Mouse (Mus musculus) right cerebral cortex, adult 18-20 months (tissue): ENCODE measurements around the gene Zmynd19.
"Not testable (repeated sequence)": the region's sequence is repeated elsewhere in the genome, so short reads cannot be mapped to it uniquely, and the experiment has no call there.

Source experiments
- DNase-seq: peaks from one replicate; pipeline ENCODE4 v3.0.0; 2022; ENCODE audit warnings: mixed read lengths

The Zmynd19 gene

GRCm38 (mm10) chr2:24944304-24944703, 5.3 kb upstream of the Zmynd19 start:
- not testable (repeated sequence) for DNase-seq

GRCm38 (mm10) chr2:24950189-24950535, 570 bp downstream of the Zmynd19 start:
- no peak for DNase-seq

GRCm38 (mm10) chr2:24952537-24953055, 3.0 kb downstream of the Zmynd19 start:
- DNase-seq, result no peak

GRCm38 (mm10) chr2:24960910-24961309, 11.3 kb downstream of the Zmynd19 start:
- no peak for DNase-seq

GRCm38 (mm10) chr2:24962304-24963000, 12.9 kb downstream of the Zmynd19 start, which contains the start of gene Dph7:
Gene Dph7 (plus strand): TSS chr2:24962400.
- peak; percentile 92 for DNase-seq

- DNase-seq, result no peak
Measured at GRCm38 (mm10) chr2:24970386-24970785, 20.8 kb downstream of the Zmynd19 start.

- DNase-seq, result not testable (repeated sequence)
Measured at GRCm38 (mm10) chr2:24974452-24974851, 24.9 kb downstream of the Zmynd19 start.

GRCm38 (mm10) chr2:24974906-24975703, 25.5 kb downstream of the Zmynd19 start, which contains the start of gene Mrpl41:
Gene Mrpl41 (minus strand): TSS chr2:24975098.
- peak; percentile 99 for DNase-seq

- DNase-seq, result peak; percentile 81
Measured at GRCm38 (mm10) chr2:24975704-24976297, 26.2 kb downstream of the Zmynd19 start, which contains the start of gene Pnpla7. Gene Pnpla7 (plus strand): TSS chr2:24976033.

GRCm38 (mm10) chr2:24976960-24977359, 27.4 kb downstream of the Zmynd19 start:
- DNase-seq, result no peak

- no peak for DNase-seq
Measured at GRCm38 (mm10) chr2:24987762-24988161, 38.2 kb downstream of the Zmynd19 start.

GRCm38 (mm10) chr2:24995332-24995731, 45.7 kb downstream of the Zmynd19 start:
- peak; percentile 42 for DNase-seq

GRCm38 (mm10) chr2:24996471-24996870, 46.9 kb downstream of the Zmynd19 start:
- no peak for DNase-seq

- no peak for DNase-seq
Measured at GRCm38 (mm10) chr2:25000544-25001235, 51.1 kb downstream of the Zmynd19 start.

- no peak for DNase-seq
Measured at GRCm38 (mm10) chr2:25003946-25004786, 54.6 kb downstream of the Zmynd19 start.

GRCm38 (mm10) chr2:25006767-25007166, 57.2 kb downstream of the Zmynd19 start:
- no peak for DNase-seq

GRCm38 (mm10) chr2:25008250-25008649, 58.7 kb downstream of the Zmynd19 start:
- DNase-seq, result no peak
